Mouse (Mus musculus) cerebellum, adult 8-10 months (tissue): ENCODE results near the gene Zbtb45.

Experiments
- DNase-seq: peaks from one replicate; pipeline ENCODE4 v3.0.0; 2022

Zbtb45 gene

DNA sequence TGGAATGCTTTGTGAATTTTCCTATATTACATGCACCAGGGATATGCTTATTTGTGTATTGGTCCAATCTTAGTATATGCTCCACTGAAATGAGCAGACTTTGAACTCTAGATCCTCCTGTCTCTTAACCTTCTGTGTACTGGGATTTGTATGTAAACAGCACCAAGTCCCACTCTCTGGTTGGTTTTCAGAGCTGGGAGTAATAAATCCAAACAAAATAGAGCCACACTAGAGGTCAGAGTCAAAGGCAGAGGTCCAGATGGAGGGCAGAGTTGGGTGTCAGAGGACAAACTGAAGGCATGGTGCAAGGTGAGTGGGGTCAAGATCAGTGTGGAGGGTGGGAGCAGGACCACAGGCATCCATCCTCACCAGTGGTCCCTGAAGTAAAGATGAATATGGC, 14.0 kb downstream of the Zbtb45 start:
- DNase-seq, result no peak

DNA sequence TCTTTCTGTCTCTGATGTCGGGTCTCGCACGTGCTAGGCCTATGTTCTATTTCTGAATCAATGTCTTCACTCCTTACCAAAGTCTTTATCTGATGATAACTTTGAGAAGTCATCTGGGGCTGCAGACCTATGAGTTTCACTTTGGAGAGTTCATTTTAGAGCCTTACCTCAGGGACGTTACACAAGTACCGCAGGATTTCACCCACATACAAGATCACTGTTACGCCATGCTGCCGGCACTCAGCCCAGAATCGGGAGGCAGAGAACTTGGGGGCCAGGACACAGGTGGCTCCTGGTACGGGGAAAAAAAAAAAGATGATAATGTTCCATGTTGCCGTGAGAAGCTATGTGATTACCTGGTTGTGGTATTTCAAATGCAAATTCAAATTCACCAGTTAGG, 16.7 kb downstream of the Zbtb45 start:
- DNase-seq, result no peak

DNA sequence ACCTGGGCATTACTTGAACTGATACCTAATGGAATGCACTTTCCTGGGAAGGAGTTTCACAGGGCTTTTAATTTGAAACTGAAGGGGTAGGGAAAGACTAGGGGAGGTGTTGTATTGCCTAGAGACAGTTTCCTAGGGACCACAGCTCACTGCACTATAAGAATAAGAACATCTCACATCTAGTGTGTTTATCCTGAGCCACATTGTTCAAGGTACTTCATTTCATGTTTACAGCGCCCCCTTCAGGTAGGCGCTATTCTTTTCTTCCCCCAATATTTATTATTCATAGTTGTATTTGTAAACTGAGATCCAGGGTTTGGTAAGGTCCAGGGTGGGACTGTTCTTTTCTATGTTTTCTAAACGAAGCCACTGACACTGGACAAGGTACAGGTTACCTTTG, 17.6 kb downstream of the Zbtb45 start:
- DNase-seq, result no peak

DNA sequence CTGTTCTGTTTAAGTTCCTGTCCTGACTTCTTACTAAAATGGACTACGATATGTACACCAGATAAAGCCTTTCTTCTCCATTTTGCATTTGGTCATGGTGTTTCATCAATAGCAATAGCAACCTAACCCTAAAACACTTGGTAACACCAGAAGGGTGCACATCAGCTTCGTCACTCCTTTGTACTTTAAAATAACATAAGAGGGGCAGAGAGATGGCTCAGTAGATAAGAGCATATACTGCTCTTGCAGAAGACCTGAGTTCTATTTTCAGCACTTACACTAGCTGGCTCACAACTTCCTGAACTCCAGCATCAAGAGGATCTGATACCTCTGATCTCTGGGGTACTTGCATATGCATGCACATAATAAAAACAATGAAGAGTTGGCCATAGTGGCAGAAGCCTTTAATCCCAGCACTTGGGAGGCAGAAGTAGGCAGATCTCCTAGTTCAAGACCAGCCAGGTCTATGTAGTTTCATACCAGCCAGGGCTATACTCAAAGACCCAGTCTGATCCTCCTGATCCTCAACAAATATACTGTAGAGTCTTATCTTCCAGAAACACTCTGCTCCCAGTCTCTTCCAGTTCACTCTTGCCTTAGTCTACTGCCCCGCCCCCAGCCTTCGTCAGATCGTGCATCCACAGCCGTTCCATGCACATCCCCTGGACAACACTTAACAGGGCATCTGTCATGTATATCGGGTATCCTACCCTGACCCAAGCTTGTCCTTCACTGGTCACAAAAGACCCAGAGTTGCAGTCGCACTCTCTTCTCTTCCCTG, 22.2 kb downstream of the Zbtb45 start:
- no peak for DNase-seq

DNA sequence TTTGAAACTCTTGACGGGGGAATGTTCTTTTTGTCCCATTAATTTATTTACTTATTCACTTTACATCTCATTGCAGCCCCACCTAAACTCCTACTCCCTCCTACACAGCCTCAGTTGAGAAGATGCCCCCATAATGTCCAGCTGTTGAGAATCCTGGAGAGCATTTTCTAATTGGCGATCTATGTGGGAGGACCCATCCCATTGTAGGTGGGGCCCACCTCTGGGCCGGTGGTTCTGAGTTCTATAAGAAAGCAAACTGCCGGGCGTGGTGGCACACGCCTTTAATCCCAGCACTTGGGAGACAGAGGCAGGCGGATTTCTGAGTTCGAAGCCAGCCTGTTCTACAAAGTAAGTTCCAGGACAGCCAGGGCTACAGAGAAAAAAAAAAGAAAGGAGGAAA, 22.9 kb downstream of the Zbtb45 start:
- no peak for DNase-seq

DNA sequence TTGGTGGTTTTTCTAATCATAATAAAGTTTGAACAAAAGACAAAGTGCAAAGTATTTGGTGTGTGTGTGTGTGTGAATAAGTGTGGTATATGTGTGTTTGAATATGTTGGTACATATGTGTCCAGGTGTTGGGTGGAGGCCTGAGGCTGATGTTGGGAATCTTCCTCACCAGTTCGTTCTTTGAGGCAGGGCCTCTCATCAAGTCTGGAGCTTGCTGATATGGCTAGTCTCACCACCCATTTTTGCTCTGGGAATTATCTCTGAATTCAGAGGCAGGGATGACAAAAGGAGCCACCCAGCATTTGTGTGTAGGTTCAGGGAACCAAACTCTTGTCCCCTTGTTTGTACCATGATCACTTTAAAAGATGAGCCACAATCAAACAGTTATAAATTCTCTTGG, 24.1 kb downstream of the Zbtb45 start:
- no peak for DNase-seq

DNA sequence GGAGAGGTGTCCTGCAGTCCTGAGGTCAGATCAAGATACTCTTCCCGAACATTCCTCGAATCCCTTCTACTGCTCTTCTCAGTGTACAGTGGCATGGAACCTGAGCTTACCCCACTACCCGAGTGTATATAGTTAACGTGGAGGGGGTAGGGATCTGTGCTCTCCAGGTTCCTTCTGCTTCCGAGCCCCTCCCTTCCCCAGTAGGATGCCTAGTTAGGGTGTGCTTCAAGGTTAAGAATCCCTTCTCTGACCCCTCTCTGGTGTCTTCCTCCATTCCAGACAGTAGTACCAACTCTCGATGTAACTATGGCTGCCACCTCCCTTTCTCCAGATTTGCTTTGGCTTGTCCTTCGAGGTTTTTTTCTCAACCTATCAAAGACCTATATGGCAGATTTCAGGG, 29.5 kb downstream of the Zbtb45 start:
- DNase-seq, result no peak

DNA sequence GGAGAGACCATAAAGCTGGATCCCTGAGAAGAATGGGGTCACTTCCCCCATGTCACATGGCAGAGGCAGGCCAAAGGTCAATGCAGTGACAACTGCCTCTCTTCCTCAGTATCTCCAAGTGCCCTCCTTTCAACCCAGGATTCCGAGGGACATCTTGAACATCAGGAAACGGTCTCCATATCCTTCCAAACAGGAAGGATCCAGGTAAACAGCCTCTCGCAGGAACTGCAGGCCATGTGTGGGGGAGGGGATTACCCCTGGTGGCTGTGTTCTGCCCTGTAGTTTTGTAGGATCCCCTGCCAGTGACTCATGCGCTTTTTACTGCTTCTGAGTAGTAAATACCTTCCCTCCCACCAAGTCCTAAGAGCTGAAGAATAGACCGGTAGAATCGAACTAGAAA, 30.1 kb downstream of the Zbtb45 start:
- DNase-seq, result no peak

DNA sequence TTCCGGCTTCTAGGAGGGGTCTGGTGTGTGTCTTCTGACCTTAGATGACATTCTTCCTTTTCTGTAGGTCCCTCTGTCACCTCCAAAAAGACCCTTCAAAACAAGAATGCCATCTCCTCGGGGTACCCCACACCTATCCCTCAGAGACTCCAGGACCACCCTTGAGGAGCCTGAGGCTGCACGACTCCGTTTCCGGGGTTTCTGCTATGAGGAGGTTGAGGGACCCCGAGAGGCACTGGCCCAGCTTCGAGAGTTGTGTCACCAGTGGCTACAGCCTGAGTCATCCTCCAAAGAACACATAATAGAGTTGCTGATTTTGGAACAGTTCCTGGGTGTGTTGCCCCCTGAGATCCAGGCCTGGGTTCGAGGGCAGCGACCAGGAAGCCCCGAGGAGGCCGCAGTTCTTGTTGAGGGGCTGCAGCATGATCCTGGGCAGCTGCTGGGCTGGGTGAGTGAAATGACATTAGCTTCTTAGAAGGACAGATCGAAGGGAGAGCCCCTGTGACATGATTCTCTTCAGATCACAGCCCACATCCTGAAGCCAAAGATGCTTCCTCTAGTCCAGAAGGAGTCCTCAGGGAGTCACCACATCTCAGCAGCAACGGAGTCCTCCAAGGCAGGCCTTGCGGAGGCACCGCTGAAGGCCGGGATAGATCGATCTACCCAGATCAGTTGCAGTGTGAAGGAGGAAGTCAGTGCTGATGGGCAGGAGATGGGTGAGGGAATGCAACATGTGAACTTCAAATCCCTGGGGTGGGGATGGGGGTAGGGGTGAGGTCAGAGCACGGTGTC, 30.7 kb downstream of the Zbtb45 start:
- no peak for DNase-seq

DNA sequence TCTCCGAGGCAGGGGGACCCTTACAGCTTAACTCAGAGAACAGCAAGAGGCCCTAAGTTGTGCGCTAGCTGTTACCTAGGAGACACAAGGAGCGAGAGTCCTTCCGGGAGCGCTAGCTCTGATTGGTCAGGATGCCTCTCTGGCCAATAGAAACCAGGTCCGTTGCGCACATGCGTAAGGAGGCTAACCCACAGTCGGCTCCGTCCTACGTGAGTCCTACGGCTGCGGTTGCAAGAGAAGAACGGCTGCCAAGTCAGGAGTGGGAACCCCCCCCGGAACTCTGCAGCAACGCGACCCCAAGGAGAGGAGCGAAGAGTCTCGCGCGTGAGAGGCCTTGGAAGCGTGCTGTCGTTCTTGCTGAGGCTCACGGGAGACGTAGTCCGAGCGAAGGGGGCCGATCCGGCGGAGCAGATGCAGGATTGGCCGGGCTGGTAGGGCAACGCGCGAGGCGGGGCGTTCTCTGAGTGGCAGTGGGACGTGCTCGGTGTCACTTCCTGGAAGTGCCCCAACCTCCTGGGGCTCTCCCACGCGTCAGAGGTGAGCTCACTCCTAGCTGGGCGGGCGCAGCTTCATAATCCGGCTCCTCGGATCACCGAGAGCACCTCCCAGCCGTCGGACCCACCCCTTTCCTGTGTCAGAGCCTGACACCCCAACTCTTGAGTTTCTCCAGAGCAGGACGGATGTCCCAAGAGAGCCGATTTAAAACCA, 32.0 kb downstream of the Zbtb45 start, which contains the start of gene Zfp446:
Zfp446 (plus strand) TSS at position 167 of the 708 bp plus-strand sequence.
- peak; percentile 99 for DNase-seq

DNA sequence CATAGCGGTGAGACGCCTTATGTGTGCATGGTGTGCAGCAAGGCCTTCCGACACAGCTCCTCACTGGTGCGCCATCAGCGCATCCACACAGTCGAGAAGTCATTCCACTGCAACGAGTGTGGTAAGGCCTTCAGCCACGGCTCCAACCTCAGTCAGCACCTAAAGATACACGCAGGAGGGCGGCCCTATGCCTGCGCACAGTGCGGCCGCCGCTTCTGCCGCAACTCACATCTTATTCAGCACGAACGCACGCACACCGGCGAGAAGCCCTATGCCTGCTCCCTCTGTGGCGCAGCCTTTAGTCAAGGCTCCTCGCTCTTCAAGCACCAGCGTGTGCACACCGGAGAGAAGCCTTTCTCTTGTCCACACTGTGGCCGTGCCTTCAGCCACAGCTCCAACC, 38.9 kb downstream of the Zbtb45 start:
- DNase-seq, result no peak

DNA sequence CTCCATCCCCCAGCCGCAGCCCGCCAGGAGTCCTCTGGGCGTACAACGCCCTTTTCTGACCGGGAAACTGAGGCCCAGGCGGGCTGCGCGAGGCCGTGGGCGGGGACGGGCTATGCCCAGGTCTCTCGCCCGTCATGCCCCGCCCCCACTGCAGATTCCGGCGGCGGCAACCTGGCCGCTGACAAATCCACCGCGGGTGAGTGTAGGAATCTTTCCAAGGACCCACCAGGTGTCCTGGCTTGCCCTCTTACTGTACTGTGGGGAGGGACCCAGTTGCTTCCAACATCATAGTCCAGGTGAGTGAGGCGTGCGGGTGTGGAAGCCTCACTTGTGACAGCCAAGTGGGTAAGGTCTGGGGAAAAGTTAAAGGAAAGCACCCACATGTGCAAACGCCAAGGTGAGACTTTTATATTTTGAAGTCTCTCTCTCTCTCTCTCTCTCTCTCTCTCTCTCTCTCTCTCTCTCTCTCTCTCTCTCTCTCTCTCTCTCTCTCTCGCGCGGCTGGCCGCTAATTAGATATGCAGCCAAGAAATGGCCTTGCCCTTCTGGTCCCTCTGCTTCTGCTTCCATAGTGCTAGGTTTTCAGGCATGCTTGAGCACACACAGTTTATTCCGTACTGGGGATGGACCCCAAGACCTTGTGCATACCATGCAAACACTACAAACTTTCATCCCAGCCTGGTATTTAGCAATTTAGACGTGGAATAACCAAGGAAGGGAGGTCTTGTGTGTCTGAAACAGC, 43.6 kb downstream of the Zbtb45 start:
- peak; percentile 85 for DNase-seq

DNA sequence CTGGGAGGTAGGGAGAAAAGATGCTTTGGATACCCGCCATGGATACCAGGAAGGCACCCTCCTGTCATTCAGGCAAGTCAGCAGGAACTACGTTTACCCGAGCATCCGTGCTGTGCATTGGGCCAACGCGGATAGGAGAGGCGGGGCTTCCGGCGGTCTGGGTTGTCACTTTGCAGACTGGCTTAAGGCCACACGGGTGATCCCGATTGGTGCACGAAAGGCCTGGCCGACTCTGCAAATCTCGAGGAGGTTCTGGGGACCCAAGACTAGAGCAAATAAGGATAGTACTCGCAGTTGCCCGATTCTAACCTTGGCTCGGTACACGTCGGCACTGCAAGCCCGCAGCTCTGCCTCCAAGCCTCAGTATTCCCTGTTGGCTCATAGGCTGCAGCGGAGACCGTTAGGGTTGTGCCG, 44.1 kb downstream of the Zbtb45 start, which contains the start of gene Zfp324:
Zfp324 (plus strand) TSS at position 161 of the 414 bp plus-strand sequence.
- peak; percentile 89 for DNase-seq

DNA sequence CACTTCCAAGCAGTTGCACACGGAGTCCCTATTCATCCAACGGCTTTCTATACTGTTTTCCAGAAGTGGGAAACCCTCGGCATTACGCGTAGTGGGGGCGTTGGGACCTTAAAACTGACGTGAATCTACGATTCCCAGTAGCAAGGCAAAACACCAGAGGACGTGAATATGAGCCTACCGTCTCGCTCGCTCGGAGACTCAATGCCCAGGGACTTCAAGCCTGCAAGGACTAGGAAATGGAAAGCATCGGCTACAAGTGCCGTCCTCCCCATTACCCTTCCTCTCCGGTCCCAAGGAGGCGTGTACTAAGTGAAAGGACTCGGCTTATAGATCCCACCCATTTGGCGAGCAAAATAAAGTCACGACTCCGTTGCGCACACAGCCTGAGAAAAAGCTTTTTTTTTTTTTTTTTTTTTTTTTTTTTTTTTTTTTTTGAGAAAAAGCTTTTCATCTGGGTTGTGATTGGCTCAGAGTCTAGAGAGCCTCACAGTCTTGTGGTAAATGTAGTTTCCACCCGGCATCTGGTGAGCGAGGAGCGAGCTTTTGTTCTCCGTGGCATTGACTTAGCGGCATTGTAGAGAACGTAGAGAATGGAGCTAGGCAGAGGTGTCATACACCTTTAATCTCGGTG, 48.2 kb downstream of the Zbtb45 start:
- DNase-seq, result no peak

DNA sequence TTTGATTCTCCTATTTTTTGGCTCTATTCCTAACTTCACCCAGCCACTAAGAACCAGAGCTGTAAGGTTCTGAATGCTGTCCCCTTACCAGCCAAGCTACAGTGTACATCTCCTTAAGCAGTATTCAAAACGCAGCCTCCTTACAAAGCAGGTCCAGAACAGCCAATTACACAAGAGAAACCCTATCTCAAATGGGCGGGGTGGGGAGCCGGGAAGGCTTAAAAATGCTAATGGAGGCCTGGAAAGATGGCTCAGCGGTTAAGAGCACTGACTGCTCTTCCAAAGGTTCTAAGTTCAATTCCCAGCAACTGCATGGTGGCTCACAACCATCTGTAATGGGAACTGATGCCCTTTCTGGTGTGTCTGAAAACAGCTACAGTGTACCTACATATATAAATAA, 50.1 kb downstream of the Zbtb45 start:
- no peak for DNase-seq

DNA sequence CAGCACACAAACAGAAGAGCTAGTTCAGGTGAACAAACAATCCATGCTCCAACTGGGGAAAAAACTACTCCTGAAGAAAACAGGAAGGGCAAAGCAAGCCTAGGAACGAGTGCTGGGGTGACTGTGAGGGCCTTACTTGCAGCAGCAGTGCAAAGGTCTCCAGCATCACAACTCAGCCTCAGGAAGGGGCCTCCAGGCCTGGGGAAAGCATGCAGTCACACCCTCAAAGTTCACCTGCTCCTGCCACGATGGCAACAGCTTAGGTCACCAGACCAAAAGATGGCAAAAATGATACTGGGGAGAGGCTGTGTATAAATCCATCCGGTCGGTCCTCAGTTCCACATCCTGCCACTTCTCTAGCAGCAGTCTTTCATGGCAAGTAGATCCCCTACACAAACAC, 50.9 kb downstream of the Zbtb45 start:
- no peak for DNase-seq

DNA sequence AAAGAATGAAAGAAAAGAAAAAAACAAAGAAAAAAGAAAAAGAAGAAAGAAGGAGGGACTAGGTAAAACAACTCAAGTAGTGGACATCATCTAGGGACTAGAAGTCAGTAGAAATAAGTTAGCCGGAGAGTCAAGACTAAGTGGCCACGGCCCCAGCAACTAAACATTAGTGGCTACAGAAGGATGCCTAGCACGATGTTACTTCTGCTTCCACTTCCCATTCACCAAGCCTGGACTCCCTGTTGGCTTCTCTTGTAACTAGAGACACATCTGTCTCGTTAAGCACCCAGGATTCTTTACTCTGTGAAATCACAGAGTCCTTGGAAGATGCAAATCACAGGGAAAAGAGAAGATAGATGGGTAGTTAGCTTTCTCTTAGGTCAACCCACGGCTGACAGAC, 52.3 kb downstream of the Zbtb45 start:
- no peak for DNase-seq

DNA sequence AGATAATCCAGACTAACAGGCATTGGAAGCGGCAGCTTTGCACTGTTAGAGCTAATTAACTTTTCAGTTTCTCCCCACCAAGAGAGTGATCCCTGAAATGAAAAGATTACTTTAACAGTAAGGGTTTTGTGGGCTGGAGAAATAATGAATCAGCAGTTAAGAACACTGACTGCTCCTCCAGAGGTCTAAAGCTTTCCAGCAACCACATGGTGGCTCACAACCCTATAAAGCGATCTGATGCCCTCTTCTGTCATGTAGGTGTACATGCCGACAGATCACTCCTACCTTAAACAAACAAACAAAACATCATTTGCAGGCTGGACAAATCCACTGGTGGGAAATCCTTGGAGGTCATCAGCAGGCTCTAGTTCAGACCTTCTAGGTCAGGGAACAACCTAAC, 54.9 kb downstream of the Zbtb45 start:
- no peak for DNase-seq
